Mouse (Mus musculus) layer of hippocampus, postnatal 14 days (tissue): Measurements from ENCODE around the gene Cpne6. TPM values are rescaled to one million over a fixed set of nuclear protein-coding genes. Genes with fewer than 3 reads are reported as not detected.

Experiments
- DNase-seq, 2 experiments: peaks; one replicate each; pipeline ENCODE4 v3.0.0; 2021 to 2022; ENCODE audit warnings: low spot score in 2 of 2, mixed read lengths in 1 of 2
- total RNA-seq, 2 experiments: library from RNA; stranded (reverse); gene quantifications; 2 replicates each; pipeline ENCODE4 v1.2.3; 2021

The Cpne6 gene
- total RNA-seq, 2 experiments from 2014 or later, result 544 to 545 TPM

DNA sequence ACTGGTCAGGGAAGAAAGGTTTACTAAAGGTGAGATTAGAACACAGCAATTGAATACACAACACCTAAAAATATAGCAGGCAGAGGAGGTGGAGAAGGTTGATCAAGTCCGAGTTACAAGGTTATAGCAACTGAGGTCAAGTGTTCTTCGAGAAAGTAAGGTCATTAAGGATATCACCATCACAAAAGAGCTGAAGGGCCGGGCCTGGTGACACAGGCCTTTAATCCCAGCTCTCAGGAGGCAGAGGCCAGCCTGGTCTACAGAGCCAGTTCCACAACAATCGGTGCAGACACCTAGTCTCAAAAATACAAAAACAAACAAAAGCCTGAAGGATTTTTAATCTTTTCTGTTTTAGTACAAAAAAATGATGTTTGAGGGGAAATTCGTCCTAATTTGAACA, 41.1 kb downstream of the Cpne6 start:
- no peak for DNase-seq

DNA sequence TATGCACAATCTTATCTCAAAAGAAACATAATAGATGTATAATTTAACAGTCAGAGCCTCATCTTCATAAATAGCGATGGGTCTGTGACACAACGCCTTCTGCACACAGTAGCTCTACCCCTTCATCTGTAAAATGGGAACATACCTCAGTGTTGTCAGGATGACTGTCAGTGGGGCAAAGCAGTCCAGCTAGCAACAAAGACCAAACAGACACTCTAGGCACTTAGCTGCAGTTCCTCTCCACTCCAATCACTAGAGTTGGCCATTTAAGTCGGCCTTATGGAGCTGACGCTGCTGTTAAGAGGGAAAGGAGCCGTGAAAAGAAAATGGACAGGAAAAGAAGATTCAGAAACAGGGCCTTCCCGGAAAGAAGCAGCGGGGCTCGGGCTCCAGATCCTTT, 41.5 kb downstream of the Cpne6 start:
- DNase-seq, result no peak

DNA sequence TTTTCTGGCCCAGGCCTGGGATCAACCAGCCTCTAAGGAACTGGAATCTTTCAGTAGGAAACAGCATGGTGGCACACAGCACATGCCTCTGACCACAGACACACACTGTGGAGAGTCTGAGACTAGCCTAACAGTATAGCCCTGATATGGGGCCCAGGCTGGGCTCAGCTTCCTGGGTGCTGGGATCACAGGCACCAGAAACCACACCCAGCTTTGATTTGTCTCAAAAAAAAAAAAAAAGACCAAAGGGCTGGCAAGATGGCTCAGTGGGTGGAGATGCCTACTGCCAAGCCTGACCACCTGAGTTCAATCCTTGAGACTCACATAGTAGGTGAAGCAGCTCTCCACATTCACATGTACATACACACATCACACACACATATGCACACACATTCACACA, 44.4 kb downstream of the Cpne6 start:
- no peak for DNase-seq

DNA sequence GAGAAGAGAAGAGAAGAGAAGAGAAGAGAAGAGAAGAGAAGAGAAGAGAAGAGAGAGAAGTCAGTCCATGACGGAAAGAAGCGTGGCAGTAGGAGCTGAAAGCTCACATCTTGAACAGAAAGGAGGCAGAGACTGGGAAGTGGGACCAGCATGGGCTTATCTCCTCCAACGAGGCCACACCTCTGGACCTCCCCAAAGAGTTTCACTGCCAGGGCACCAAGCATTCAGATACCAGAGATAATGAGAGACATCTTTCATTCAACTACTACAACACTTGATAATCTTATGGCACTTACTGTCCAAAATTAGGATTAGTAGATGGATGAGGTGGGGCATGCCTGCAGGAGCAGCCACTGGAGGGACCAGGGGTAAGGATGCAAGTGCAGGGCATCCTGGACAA, 45.5 kb downstream of the Cpne6 start:
- DNase-seq, result no peak

DNA sequence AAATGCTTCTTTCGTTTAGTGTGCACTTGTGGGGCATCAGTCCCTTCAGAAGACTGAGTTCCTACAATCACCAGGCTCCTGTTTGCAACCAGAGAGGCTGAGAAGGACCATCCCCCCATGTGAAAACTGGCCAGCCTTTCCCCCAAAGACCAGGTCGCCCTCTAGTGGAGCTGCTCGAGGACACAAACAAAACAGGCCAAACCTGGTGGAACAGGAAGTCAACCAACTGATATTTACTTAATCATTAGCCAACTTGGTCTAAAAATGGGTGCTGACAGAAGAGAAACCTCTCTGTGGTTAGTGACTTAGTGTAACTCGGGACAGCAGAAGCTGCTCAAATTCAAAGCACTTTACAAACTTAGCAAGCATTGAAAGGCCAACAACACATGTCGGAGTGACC, 46.8 kb downstream of the Cpne6 start:
- DNase-seq, result peak; percentile 70 to 79

DNA sequence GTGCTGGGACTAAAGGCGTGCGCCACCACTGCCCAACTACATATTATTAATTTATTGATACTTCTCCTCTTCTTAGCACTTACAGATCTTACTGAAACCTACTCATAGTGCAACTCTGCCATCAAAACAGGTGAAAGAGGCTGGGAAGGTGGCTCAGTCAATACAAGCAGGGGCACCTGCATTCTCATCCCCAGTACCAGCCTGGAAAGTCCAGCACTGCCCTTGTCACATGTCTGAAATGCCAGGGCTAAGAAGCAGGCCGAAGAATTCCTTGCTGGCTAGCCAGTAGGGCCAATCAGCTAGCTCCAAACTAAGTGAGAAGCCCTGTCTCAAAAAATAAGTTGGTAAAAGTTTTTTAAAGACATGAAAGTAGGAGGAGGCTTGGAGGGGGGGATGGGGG, 47.3 kb downstream of the Cpne6 start:
- DNase-seq, result no peak

- no peak for DNase-seq
These were observed 48.6 kb downstream of the Cpne6 start for GRCm38 (mm10) chr14:55558740-55559448.

DNA sequence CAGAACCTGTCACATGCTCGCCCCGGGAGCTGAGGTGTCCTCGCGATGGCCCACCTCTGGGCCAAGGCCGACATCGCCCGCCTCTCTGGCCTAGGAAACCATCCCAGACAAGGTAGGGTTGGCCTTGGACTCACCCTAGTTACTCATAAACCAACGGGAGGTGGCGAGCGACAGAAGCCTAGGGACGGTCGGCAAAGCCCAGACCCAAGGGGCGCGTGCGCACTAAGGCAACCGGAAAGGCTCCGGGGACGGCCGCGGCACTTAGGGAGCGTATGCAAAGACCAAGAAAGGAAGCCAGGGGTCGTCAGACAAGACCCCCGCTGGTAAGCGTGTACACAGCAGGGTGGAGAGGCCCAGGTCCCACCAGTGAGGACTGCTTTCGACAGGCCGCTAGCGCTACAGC, 49.6 kb downstream of the Cpne6 start, which contains the start of gene Dcaf11:
Gene Dcaf11 (plus strand): TSS at position 208 of the 403 bp plus-strand sequence.
- peak; percentile 87 to 93 for DNase-seq

DNA sequence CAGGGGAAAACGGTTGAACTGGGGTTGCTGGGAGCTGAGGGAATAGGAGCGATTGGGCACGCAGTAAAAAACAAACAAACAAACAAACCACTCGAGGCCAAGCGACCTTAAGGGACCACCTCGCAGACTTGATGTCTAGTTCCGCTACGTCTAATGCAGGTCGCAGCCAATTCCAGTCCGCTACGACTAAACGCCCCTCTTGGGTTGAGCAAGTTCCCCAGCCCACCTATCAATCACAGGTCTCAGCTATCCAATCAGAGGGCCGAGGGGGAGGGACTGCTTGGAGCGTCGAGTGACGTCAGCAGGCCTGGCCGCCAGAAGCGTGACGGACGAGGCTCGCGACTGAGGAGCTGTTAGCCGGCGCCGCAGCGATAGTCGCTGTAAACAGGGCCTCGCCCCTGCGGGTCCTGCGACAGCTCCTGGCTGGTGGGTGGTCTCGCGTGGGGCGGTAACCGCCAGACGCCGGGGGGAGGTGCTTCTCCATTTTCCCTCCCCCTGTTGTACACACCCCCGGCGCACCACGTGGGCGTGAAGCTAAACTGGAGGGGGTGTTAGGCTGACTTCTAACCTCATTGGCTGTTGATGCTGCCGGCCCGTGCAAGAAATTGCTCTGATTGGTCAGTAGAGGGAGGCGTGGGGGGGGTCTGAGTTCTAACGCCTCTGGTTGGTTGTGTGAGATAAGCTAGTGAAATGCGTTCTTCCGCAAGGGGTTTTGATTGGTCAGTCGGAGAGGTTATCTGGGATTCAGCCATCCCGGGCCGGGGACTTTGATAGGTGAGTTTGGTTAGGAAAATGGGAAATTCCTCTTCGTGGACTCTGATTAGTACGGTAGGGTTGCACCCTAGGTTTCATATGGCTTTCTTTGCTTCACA, 50.2 kb downstream of the Cpne6 start, which contains the start of gene A730061H03Rik:
Gene A730061H03Rik (minus strand): TSS at position 205 of the 872 bp plus-strand sequence.
- peak; percentile 98 to 99 for DNase-seq

- no peak for DNase-seq
These were observed 51.6 kb downstream of the Cpne6 start for GRCm38 (mm10) chr14:55561860-55562259.

DNA sequence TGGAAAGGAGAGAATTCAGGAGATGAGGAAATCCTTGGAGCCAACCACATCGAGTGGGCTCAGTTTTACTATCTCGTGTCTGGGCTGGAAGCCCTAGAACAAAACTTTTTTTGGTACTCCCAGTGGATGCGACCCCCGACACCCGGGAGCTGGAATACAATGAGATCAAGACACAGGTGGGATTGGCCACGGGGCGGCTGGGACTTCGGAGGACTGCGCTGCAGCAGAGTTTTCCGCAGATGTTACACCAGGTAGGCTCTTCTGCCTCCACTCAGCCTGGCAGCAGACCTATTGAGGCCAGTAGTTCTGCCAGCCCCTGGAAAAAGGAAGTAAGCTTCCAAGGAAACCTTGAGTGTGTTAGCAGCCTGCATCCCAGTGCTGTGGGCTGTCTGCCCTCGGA, 53.0 kb downstream of the Cpne6 start:
- DNase-seq, result no peak

- no peak for DNase-seq
These were observed 55.5 kb downstream of the Cpne6 start for GRCm38 (mm10) chr14:55565748-55566147.

Other genes starting within 250 kb of the Cpne6 start
- gene Dhrs4, start 31.7 kb upstream of the Cpne6 start, total RNA-seq, result 10 to 100 TPM; 17.0 to 21.9 TPM
- 10 to 100 TPM; 68.3 to 97.6 TPM for gene Carmil3, start 19.8 kb upstream of the Cpne6 start, total RNA-seq
- 1 to 10 TPM; 1.5 to 2.2 TPM for gene Nrl, start 14.5 kb downstream of the Cpne6 start, total RNA-seq
- 10 to 100 TPM; 24.0 to 26.8 TPM for gene Pck2, start 29.8 kb downstream of the Cpne6 start, total RNA-seq
- 10 to 100 TPM; 66.9 to 72.3 TPM for gene Dcaf11, start 49.6 kb downstream of the Cpne6 start, total RNA-seq
- gene A730061H03Rik, start 50.0 kb downstream of the Cpne6 start, total RNA-seq, result 1 to 10 TPM in 1 of 2 experiments, under 1 TPM in 1; 0.98 to 1.1 TPM
- not detected for gene Fitm1, start 65.2 kb downstream of the Cpne6 start, total RNA-seq
- 10 to 100 TPM; 59.8 to 64.3 TPM for gene Psme1, start 67.7 kb downstream of the Cpne6 start, total RNA-seq
- 10 to 100 TPM; 39.0 to 42.3 TPM for gene Emc9, start 74.9 kb downstream of the Cpne6 start, total RNA-seq
- 10 to 100 TPM; 48.3 to 51.6 TPM for gene Psme2, start 80.7 kb downstream of the Cpne6 start, total RNA-seq
- 10 to 100 TPM; 34.6 to 37.0 TPM for gene Rnf31, start 81.3 kb downstream of the Cpne6 start, total RNA-seq
- 1 to 10 TPM; 8.2 to 8.5 TPM for gene Irf9, start 93.1 kb downstream of the Cpne6 start, total RNA-seq
- gene Rec8, start 107.6 kb downstream of the Cpne6 start, total RNA-seq, result 1 to 10 TPM; 2.0 to 2.6 TPM
- 100 to 1,000 TPM; 120 to 145 TPM for gene Ipo4, start 125.5 kb downstream of the Cpne6 start, total RNA-seq
- 1 to 10 TPM in 1 of 2 experiments, under 1 TPM in 1; 0.18 to 4.2 TPM for gene Gm49378, start 127.5 kb downstream of the Cpne6 start, total RNA-seq
- gene Tm9sf1, start 133.4 kb downstream of the Cpne6 start, total RNA-seq, result 10 to 100 TPM; 49.0 to 51.1 TPM
- under 1 TPM; 0.81 to 0.90 TPM for gene Tssk4, start 139.7 kb downstream of the Cpne6 start, total RNA-seq
- 10 to 100 TPM; 46.9 to 47.8 TPM for gene Mdp1, start 150.1 kb downstream of the Cpne6 start, total RNA-seq
- gene Gmpr2, start 161.5 kb downstream of the Cpne6 start, total RNA-seq, result 10 to 100 TPM; 27.5 to 27.6 TPM
- gene Nedd8, start 161.7 kb downstream of the Cpne6 start, total RNA-seq, result 100 to 1,000 TPM; 298 to 325 TPM
- 10 to 100 TPM; 13.9 to 17.0 TPM for gene Tinf2, start 171.4 kb downstream of the Cpne6 start, total RNA-seq
- under 1 TPM in 1 of 2 experiments, not detected in 1; 0.23 TPM for gene Tgm1, start 203.5 kb downstream of the Cpne6 start, total RNA-seq
- gene Rabggta, start 211.8 kb downstream of the Cpne6 start, total RNA-seq, result 10 to 100 TPM; 41.4 to 41.8 TPM
- gene Dhrs1, start 235.2 kb downstream of the Cpne6 start, total RNA-seq, result 100 to 1,000 TPM in 1 of 2 experiments, 10 to 100 TPM in 1; 96.3 to 102 TPM
- gene Nop9, start 235.2 kb downstream of the Cpne6 start, total RNA-seq, result 10 to 100 TPM; 15.7 to 17.3 TPM
- 1 to 10 TPM in 1 of 2 experiments, under 1 TPM in 1; 0.43 to 1.3 TPM for gene Cideb, start 248.0 kb downstream of the Cpne6 start, total RNA-seq